Mouse (Mus musculus) neutrophil, adult 5-6 weeks (primary cell): ENCODE results near the gene Cd151. TPM values are rescaled to one million over a fixed set of nuclear protein-coding genes. Genes with fewer than 3 reads are reported as not detected.
A peak's percentile ranks its signal among the peaks of the same experiment; 100 is the strongest.

Experiments
- ATAC-seq: fragments of 151-379, 151-347 bp; 2 replicates; pipeline ENCODE4 v1.8.0; 2017; ENCODE audit warnings: mild to moderate bottlenecking, moderate TSS enrichment; ENCODE audit not compliant: insufficient number of reproducible peaks, poor library complexity, low FRiP score, severe bottlenecking; ENCODE audit errors: extremely low read depth
- total RNA-seq: library from RNA; stranded (forward); fragments of 200-1000 nt; gene quantifications from 2 replicates; pipeline ENCODE4 v1.2.3, GENCODE M21; 2017

The Cd151 gene
- total RNA-seq, result 29.8 and 31.1 TPM in 2 replicates

- ATAC-seq, result peak; percentile 36
Observed at GRCm38 (mm10) chr7:141467230-141468030, at the start of gene Cd151. Gene Cd151 (plus strand): TSS chr7:141467392.

- ATAC-seq, result no peak
Observed at GRCm38 (mm10) chr7:141417731-141418681, 49.2 kb upstream of the Cd151 start.

- no peak for ATAC-seq
Observed at GRCm38 (mm10) chr7:141418970-141419369, 48.2 kb upstream of the Cd151 start.

GRCm38 (mm10) chr7:141420030-141420702, 47.0 kb upstream of the Cd151 start:
- no peak for ATAC-seq

- no peak for ATAC-seq
Observed at GRCm38 (mm10) chr7:141423811-141424210, 43.4 kb upstream of the Cd151 start.

GRCm38 (mm10) chr7:141426948-141427730, 40.1 kb upstream of the Cd151 start:
- ATAC-seq, result no peak

GRCm38 (mm10) chr7:141428701-141429100, 38.5 kb upstream of the Cd151 start:
- no peak for ATAC-seq

- no peak for ATAC-seq
Observed at GRCm38 (mm10) chr7:141429310-141429709, 37.9 kb upstream of the Cd151 start, which contains the start of gene Cend1. Gene Cend1 (minus strand): TSS chr7:141429491.

GRCm38 (mm10) chr7:141429840-141430584, 37.2 kb upstream of the Cd151 start:
- no peak for ATAC-seq

GRCm38 (mm10) chr7:141430585-141431240, 36.5 kb upstream of the Cd151 start:
- ATAC-seq, result no peak

- ATAC-seq, result no peak
Observed at GRCm38 (mm10) chr7:141431434-141432185, 35.6 kb upstream of the Cd151 start.

GRCm38 (mm10) chr7:141432186-141432611, 35.0 kb upstream of the Cd151 start:
- ATAC-seq, result no peak

GRCm38 (mm10) chr7:141432741-141433516, 34.3 kb upstream of the Cd151 start:
- ATAC-seq, result no peak

- no peak for ATAC-seq
Observed at GRCm38 (mm10) chr7:141433517-141434400, 33.4 kb upstream of the Cd151 start.

GRCm38 (mm10) chr7:141434464-141434863, 32.7 kb upstream of the Cd151 start:
- no peak for ATAC-seq
